Mouse (Mus musculus) embryo, embryonic 10.5 days (tissue): ENCODE measurements at regions not wholly inside any gene's neighbourhood (a gene's known extent, or its start where the extent isn't known, plus 50 kb on each side); places are given as distances from the start of the nearest gene placed in this dataset.

Experiments
- DNase-seq: peaks from one replicate; pipeline ENCODE4 v3.0.0-alpha.2; 2015; ENCODE audit warnings: low spot score

DNA sequence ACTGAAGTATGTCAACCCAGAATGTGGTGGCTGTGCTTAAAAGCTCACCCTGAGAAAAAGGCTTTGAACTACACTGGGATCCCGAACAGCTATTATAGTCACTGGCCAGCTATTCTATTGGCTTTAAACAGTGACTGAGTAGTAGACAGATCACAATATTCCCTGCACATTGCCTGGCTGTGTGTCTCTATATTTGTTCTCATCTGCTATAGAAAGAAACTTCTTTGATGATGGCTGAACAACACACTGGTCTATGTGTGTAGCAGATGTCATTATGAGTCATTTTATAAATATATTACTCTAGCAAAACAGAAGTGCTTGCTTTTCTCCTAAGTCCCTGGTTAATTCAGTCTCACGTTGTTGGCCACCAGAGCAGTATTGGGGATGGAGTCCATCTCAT lies 152.1 kb upstream of the Slco6d1 start:
- no peak for DNase-seq

- DNase-seq: no peak
These were observed 150.7 kb upstream of the Slco6d1 start for GRCm38 (mm10) chr1:98270212-98270611.

DNA sequence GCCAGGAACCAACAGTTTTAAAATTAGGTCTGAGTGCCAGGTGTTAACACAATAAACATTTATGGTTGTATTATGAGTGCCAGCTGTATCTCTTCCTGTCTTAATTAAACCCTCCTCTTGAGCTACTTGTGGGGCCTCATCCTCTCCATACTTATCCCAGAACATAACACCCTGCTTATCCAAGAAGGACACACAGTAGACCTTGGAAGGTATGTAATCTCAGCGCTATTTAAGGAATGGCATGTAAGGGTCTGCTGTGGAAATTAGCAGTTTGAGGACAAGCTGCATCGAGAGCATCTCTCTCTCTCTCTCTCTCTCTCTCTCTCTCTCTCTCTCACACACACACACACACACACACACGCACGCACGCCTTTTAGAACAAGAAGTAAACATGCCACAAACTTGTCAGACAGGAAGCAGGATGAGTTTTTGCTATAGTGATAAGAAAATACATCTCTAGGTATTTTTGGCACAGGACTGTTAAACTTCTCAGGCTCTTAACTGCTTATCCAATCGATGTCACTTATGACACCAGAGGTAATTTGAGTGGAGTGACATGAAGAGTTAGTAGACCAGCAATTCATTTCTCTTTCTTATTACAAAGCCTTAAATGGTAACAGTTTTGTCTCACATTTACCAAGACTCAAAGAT lies 146.8 kb upstream of the Slco6d1 start:
- no peak for DNase-seq

GRCm38 (mm10) chr1:98275524-98275923 lies 145.4 kb upstream of the Slco6d1 start:
- DNase-seq: no peak

- DNase-seq: no peak
These were observed 141.4 kb upstream of the Slco6d1 start for GRCm38 (mm10) chr1:98279446-98280048.

DNA sequence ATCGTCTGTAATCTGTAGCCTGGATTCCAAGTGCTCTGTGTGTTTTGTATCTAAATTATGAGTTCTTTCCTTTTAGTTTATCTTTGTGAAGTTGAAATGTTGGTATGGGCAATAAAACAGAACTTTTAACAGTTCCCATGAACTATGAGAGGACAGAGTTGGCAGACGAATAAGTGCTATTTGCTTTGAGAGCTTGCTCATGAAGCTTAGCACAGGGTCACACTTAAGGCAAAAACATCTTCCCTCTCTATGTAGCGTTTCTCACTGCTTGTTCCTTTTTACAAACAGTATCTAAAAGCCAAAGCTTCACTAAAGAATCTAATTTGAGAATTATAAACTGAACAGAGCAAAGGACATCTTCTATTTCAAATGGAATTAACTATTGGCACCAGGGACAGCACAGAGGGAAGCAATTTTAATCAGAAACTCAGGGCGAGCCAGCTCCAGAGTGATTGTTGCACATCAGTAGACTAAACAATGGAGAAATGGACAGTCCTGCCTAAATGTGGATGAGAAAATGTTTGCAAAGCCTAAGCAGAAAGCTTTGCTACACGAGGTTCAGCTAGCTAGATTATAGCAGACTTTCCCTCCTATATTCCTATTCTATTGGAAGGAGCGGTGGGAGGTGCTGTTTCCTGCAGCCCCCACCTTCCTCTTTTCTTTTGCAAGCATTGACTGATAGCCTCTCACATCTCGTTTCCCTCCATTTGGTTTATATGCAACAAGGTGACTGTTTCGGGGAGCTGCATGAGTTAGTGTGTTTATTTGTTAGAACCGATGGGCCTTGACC lies 140.5 kb upstream of the Slco6d1 start:
- no peak for DNase-seq

DNA sequence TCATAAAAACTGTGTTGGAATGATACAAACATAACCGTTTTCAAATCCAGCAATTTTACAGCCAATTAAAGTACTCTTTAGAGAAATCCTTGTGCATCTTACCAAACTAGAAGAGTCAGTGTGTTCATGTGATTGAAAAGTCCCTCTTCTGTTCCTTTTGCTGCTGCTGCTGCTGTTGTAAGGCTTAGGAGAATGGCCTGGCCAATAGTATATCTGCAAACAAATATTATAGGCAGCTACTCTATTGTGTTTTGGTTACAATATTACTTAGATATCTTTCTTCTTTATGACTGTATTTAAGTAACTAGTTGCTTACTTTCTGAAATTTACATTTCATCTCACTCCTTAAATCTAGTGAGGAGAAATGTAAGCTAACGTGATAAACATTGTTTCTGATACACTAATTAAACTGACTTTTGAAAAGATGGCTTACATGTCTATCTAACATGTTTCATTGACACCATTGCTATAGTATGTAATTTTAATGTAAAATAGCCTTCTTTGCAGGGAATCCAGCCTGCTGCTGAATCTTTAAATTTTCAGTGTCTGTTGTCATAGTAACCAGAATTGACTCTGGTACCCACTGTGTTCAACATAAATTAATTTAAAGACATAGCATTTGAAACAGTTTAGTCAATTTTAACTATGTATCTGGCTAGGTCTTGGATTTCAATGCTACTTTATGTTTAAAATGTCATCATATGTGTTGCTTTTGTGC lies 139.7 kb upstream of the Slco6d1 start:
- no peak for DNase-seq

- DNase-seq: no peak
These were observed 139.2 kb upstream of the Slco6d1 start for GRCm38 (mm10) chr1:98281771-98282149.

- DNase-seq: no peak
These were observed 117.8 kb upstream of the Slco6d1 start for GRCm38 (mm10) chr1:98303166-98303565.

GRCm38 (mm10) chr1:98306363-98306762 lies 114.6 kb upstream of the Slco6d1 start:
- no peak for DNase-seq

GRCm38 (mm10) chr1:98307519-98307918 lies 113.4 kb upstream of the Slco6d1 start:
- no peak for DNase-seq

- no peak for DNase-seq
These were observed 111.0 kb upstream of the Slco6d1 start for GRCm38 (mm10) chr1:98309894-98310293.

- DNase-seq: peak; percentile 78
These were observed 70.8 kb upstream of the Slco6d1 start for GRCm38 (mm10) chr1:98350095-98350549.

- no peak for DNase-seq
These were observed 70.2 kb upstream of the Slco6d1 start for GRCm38 (mm10) chr1:98350725-98351124.

- no peak for DNase-seq
These were observed 69.4 kb upstream of the Slco6d1 start for GRCm38 (mm10) chr1:98351530-98351929.
